Mouse (Mus musculus) cerebellum, postnatal 14 days (tissue): ENCODE measurements at regions not wholly inside any gene's neighbourhood (a gene's known extent, or its start where the extent isn't known, plus 50 kb on each side); places are given as distances from the start of the nearest gene placed in this dataset.

Experiments used
- DNase-seq, 2 experiments: peaks; one replicate each; pipeline ENCODE4 v3.0.0; 2021; ENCODE audit warnings: mixed read lengths in 2 of 2

DNA sequence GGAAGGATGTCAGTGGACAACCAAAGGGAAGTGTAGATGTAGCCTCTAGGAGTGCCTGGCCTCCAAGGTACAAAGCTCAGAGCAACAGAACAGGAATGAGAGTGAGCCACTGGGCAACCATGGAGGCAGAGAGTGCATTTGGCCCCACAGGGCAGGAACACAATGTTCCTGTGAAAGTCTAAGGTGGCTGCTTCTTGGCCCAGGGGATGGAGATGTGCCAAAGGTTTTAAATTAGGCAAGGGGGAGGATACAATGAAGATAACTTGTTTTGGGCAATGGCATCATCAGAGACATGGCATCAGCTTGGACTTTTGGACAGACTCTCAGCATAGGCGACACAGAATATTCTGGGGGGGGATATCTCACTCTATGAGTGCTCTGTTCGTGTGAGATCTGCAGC, 160.3 kb downstream of the En1 start:
- DNase-seq = no peak

DNA sequence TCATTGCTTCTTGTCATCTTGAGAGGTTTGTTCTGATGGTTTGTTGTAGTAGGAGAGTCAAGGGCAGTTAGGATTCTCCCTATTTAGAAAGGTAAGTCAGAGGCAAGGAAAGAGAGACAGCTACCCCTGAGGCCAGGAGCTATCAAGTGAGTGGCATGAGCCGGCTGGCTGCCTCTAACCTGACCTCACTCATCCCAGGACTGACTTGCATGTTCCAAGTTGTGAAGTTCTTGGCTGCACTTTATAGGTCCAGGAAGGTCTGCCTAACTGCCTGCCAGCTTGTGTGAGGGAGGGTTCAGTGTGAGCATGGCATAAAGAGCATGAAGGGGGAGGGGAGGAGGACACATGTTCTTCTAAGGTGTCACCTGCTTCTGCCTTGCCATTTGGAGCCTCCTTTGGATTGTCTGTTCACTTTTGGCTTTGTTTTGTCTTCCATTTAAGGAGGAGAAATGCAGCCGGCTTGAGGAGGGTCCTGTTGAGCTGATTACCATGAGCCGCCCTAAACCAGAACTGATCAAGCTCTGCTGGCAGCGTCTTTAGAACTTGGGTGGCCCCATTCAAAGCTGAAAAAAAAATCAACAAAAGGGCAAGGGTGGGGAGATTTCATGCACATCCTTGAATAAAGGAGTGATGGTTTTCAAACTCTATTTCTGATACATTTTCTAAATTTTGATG, 160.8 kb downstream of the En1 start:
- no peak for DNase-seq

- DNase-seq = no peak
These were observed 164.8 kb downstream of the En1 start for GRCm38 (mm10) chr1:120767054-120767453.

GRCm38 (mm10) chr1:120771269-120771668, 169.1 kb downstream of the En1 start:
- no peak for DNase-seq

- no peak for DNase-seq
These were observed 174.7 kb downstream of the En1 start for GRCm38 (mm10) chr1:120776906-120777305.

GRCm38 (mm10) chr1:120777468-120777867, 175.2 kb downstream of the En1 start:
- DNase-seq = no peak

- DNase-seq = peak; percentile 68 to 70
These were observed 193.0 kb downstream of the En1 start for GRCm38 (mm10) chr1:120795245-120795644.

DNA sequence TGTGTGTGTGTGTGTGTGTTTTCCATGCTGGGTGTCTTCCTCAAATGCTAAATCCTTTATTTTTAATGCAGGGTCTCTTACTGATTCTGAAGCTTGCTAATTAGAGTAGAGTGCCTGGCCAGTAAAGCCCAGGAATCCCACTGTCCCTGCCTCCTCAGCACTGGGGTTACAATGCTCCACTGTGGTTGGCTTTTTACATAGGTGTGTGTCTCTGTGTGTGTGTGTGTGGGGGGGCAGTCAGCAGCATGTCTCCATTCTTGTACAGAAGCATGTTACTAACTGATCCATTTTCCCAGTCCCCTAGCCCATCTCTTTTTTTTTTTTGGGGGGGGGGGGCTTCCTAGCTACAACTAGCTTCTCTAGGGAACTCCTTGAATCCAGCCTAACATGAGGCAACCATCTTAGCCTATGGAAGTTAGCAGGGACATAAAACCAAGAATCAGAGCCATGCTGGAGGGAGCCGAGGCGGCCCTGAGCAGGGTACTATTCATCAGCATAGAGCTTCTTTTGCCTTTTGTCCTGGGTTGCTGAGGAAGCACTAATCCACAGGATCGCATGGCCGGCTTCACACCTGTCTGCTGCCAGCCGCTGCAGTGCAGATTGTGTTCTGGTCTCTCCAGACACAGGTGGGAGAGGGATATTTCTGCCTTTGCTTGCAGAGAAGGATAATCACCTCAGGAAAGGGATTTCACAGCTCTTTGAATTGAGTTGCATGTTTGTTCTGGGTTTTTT, 199.2 kb downstream of the En1 start:
- DNase-seq = no peak

DNA sequence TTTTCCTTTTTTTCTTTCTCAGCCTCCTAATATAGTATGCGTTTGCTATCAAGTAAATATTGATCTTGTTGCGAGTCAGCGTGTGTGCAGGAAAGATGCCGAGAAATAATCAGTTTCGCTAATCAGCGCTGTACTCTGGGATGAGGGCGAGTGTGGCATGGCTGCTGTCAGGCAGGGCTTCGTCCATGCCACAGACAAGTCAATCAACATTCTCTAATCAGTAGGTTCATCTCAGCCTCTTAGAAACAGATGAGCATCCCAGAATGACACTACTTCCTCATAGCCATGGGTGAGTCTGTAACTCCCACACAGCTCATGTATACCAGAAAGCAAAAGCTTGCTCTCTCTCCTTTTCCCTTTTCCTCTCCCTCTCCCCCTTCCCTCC, 199.8 kb downstream of the En1 start:
- DNase-seq = no peak

DNA sequence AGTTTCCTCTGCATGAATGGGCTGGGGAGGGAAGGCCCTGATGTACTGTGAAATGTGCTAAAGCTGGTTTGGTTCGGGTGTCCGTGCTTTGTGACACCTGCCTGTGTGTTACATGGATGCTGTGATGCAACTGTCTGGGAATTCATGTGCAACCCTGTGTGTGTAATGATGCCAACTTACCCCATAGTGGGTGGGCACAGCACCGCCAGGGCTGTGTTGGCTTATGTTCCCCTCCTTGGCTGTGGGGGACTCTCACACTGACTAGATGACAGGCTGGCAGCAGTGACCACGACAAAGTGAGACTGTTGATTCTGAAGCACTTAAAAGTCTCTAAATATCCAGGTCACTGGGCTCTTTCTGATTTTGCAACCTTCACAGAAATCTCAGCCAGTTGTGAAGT, 212.2 kb downstream of the En1 start:
- DNase-seq = peak; percentile 41 to 52

DNA sequence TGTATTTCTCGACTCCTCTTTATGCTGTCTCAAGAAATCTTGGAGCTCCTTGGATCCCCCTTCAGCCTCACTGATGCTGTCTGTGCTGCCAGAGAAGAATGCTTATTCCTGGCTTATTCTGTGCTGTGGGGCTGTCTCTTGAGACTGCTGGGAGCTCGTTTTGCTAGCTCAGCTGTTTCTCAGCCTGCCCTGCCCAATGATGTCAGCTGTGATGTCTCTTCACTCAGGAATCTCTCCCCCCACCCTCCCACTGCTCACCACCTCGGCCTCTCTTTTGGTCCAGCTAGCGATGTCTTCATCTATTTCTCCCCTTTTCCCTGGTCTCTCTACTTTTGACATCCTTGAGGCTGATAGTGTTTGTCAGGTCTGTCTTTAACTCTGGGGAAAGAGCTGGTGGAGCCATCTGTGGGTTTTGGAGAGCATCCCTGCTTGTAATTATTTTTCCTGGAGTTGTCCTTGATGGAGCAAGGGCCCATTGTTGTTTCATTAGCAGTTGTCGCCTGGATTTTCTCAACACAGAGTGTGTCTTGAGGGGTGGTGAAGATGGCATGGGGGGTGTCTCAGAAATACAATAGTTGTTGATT, 214.1 kb downstream of the En1 start:
- peak; percentile 39 to 43 for DNase-seq

DNA sequence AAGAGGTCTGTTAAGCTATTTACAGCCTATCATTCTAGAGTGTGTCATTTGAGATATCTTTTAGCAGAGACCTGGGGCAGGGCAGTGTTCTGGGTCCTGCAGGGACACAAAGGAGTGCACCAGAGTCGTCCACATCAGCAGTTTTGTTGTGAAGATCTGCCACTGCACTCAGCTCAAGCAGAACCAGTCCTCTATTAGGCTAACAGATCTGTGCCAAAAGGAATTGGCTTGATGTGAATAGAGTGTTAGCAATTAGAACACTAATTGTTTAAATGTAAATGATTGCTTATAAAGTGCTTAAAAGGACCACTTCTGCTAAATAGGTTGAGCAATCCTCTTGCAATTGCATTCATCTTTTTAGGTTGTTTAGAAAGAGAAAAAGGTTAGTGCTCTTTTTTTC, 215.3 kb downstream of the En1 start:
- peak in 1 of 2 experiments; percentile 10 for DNase-seq

DNA sequence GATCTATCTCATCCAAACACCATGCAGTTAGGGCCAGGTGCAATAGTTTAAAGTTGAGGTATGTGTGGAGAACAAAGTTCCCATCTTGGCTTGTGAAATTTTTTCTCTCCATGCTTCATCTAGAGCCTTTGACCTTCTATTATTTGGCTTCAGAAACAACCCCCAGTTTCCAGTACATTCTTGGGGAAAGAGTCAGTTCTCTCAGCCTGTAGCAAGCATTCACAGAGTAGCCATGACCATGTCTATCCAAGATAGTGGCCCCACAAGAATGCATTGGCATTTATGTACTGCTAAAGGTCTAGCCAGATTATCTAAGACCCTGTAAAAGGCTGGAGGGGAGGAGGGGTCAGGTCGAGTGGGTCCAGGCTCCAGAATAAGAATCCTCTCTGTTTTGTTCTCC, 229.8 kb downstream of the En1 start:
- no peak for DNase-seq

DNA sequence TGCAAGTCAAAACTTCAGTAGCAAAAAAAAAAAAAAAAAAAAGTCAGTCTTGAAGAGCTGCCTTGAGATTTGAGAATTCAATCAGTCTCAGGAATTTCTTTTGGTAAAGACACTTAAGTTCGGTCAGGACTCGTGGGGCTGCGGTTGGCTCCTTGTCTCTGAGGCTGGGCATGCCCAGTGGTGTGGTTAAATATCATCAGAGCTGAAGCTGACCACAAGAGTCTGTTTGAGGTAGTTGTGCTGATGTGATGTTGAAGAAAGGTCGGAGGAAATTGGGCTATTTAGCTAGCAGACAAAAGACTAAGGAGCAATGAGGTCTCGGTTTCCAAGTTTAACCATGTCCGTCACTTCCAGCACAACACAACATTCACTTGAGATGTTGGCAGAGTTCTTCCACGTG, 240.4 kb downstream of the En1 start:
- DNase-seq = no peak

DNA sequence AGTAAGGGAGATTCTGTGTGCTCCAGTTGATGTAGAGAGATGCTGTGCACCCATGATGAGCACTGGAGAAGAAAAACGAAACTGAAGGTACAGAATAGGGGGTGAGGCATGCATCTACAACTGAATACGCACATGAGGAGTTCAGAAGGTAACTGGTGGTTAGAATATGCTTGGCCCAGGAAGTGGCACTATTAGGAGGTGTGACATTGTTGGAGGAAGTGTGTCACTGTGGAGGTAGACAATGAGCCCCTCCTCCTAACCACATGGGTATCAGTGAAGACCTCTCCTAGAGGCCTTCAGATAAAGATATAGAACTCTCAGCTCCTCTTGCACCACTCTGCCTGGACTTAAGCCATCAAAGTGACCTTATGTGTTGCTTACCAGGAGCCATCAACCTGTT, 243.9 kb downstream of the En1 start:
- no peak for DNase-seq

GRCm38 (mm10) chr1:120851860-120852503, 249.8 kb downstream of the En1 start:
- peak; percentile 81 to 87 for DNase-seq

GRCm38 (mm10) chr1:120857566-120857965, 255.3 kb downstream of the En1 start:
- DNase-seq = no peak

DNA sequence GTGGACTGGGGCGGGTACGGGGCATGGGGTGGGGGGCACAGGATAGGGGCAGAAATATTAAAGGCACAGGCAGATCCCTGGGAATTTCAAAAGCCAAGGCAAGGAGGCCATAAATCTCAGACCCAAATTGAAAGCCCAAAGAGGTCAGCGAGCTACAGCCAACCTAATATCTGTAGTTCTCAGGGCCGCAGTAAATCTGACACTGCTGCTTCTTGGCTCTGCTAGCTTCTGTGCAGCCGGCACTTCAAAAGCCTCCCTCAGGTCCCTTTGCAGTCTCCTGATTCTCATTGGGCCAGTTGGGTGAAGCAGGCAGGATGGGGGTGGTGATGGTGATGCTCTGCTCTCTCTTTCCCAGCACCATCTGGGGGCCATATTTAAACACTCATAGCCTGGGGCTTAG, 257.3 kb downstream of the En1 start:
- peak in 1 of 2 experiments; percentile 9 for DNase-seq

- no peak for DNase-seq
These were observed 270.3 kb downstream of the En1 start for GRCm38 (mm10) chr1:120872554-120872953.

DNA sequence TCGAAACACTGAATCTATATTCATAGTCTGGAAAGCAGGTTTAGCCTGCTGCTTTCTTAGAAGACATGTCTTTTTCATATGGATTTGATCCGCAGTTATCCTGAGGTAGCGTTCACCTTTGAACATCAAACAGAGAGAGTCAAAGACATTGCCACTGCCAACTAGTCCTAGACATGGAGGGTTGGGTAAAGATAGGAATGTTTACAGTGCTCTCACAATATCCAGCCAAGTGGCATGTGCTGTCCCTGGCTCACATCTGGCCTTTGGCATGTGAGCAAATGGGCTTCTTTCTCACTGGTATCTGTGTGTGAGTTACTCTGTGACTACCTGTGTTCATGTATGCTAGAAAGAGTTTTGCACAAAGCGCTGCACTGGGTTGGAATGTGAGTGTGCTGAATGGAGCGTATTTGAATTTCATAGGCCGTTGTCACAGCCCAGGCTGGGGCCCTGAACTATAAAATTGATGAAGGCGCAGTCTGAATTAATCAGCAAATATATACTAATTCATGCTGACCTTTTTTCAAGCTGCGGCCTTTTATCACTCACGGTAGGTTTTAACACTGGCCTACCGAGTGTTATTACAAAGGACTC, 280.8 kb downstream of the En1 start:
- no peak for DNase-seq

DNA sequence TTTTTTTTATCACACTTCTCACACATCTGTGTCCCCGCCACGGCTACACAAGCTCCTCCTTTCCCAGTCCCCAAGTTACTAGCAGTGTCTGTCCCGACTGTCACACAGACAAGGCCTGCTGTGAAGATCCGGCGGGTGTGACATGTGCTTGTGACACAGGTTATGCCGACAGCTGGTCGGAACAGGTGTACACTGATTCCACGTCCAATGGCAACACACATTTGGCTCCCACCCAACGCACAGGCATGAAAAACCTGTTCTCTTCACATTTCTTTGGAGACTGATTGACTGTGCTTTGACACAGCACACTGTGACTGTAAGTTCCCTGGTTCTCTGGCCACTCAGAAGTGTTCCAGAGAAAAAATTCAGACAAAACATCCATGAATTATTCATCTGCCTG, 281.4 kb downstream of the En1 start:
- DNase-seq = peak; percentile 81 to 88

GRCm38 (mm10) chr1:120910801-120911200, 308.6 kb downstream of the En1 start:
- no peak for DNase-seq

DNA sequence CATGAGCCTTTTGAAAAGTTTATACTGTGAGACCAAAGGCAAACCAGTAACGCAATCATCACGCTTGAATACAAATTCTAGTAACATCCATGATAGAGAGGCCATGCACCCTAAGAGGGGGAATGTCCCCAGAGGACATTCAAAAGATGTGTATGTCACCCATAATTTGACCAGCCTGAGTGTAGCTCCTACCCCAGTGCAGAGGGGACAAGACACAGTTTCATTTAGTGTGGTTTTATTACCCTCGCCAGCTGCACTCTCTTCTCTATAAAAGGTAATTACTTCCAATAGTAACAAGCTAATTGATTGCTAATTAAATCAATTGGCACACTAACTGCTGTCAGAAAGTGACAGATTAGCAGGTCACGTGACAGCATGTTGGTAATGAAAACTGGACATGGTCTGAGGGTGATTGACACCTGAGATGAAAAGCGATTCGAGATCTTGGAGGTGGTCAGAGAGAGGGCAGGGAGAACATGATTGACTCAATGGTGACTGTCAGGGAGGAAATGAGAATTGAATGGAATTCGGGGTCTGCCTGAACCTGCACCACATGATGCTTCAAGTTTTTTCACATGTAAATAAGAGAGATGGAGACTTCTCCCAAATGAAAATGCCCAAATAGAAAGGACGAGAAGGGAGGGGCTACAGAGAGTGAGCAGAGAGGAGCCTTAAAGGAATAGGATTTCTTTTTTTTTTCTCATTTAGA, 309.9 kb downstream of the En1 start:
- no peak for DNase-seq
